Mouse (Mus musculus) liver, embryonic 13.5 days (tissue): ENCODE measurements around the gene Nicn1. TPM values are rescaled to one million over a fixed set of nuclear protein-coding genes. Genes with fewer than 3 reads are reported as not detected.
A peak's percentile ranks its signal among the peaks of the same experiment; 100 is the strongest.

Experiments used
- ATAC-seq: fragments of 200-750 bp; cut with Nextera tagmentation; 2 replicates; pipeline ENCODE4 v1.8.0; 2017; ENCODE audit warnings: low read depth, mild to moderate bottlenecking, moderate number of reproducible peaks, moderate library complexity
- DNase-seq: peaks from one replicate; pipeline ENCODE4 v3.0.0; 2022
- H3K27ac ChIP-seq: fragments of 300-500 bp; sonication (generic); 2 replicates; pipeline ENCODE4 v1.5.1; 2015; ENCODE audit warnings: moderate library complexity, mild to moderate bottlenecking, inconsistent platforms
- H3K27me3 ChIP-seq: fragments of 300-500 bp; sonication (generic); 2 replicates; pipeline ENCODE4 v1.6.1; 2015; ENCODE audit warnings: mild to moderate bottlenecking, inconsistent platforms
- H3K36me3 ChIP-seq: fragments of 300-500 bp; sonication (generic); 2 replicates; pipeline ENCODE4 v1.6.1; 2015; ENCODE audit warnings: mild to moderate bottlenecking, inconsistent platforms
- H3K4me1 ChIP-seq: fragments of 300-500 bp; sonication (generic); replicated peaks from 2 replicates; pipeline ENCODE4 v1.6.1; 2015; ENCODE audit warnings: inconsistent platforms
- H3K4me2 ChIP-seq: fragments of 300-500 bp; sonication (generic); 2 replicates; pipeline ENCODE4 v1.6.1; 2015; ENCODE audit warnings: inconsistent platforms, mild to moderate bottlenecking, moderate library complexity
- H3K4me3 ChIP-seq: fragments of 300-500 bp; sonication (generic); replicated peaks from 2 replicates; pipeline ENCODE4 v1.5.1; 2015; ENCODE audit warnings: mild to moderate bottlenecking, inconsistent platforms
- H3K9ac ChIP-seq: fragments of 300-500 bp; sonication (generic); 2 replicates; pipeline ENCODE4 v1.6.1; 2015; ENCODE audit warnings: mild to moderate bottlenecking, inconsistent platforms
- H3K9me3 ChIP-seq: fragments of 300-500 bp; sonication (generic); replicated peaks from 2 replicates; pipeline ENCODE4 v1.6.1; 2016; ENCODE audit warnings: inconsistent platforms
- WGBS: fragments of 180-500 bp; shearing (Covaris S2); methylation state at CpG from one replicate; pipeline ENCODE4 v1.1.7; 2015; ENCODE audit not compliant: insufficient replicate concordance; 5-methylcytosine and 5-hydroxymethylcytosine counted together
- polyA plus RNA-seq: library from polyadenylated mRNA; unstranded; fragments of >200 nt; fragmentation: Nextera tagmentation; extraction: Ambion mirVana; gene quantifications from 2 replicates; pipeline ENCODE4 v1.2.1, GENCODE M21; 2015

Nicn1 gene
- polyA plus RNA-seq, 1 experiment from 2014 or later: 4.7 TPM

GRCm38 (mm10) chr9:108339886-108340257 is 49.6 kb downstream of the Nicn1 start:
- Histone ChIP-seq H3K9ac (peak overlapping the region; percentile 99), H3K9me3 (no peaks in the 10 kb centered on the region), H3K4me2 (peak overlapping the region; percentile 76), H3K27me3 (no peaks in the 10 kb centered on the region), H3K36me3 (peaks cover 49% of the 10 kb centered on the region), H3K4me1 (peaks cover 63% of the 10 kb centered on the region), H3K4me3 (peak overlapping the region; percentile 92), H3K27ac (peak overlapping the region; percentile 100)
- no peak for ATAC-seq
- DNase-seq: peak; percentile 44
- 1% methylated on average over 20 of the region's 20 CpGs for WGBS

- DNase-seq (peak; percentile 81), ATAC-seq (peak; percentile 66)
- Histone ChIP-seq H3K27ac (peak overlapping the region; percentile 100), H3K9me3 (no peaks in the 10 kb centered on the region), H3K4me3 (peak overlapping the region; percentile 92), H3K36me3 (peaks cover 43% of the 10 kb centered on the region), H3K9ac (peak overlapping the region; percentile 99), H3K4me2 (peak overlapping the region; percentile 76), H3K27me3 (no peaks in the 10 kb centered on the region), H3K4me1 (peaks cover 69% of the 10 kb centered on the region)
- WGBS: 7% methylated on average over 10 of the region's 10 CpGs
Measured at GRCm38 (mm10) chr9:108340258-108341138, 50.3 kb downstream of the Nicn1 start.

GRCm38 (mm10) chr9:108341139-108341475 is 50.9 kb downstream of the Nicn1 start:
- 39% methylated on average over 5 of the region's 5 CpGs for WGBS
- H3K4me2 ChIP-seq: peak overlapping the region; percentile 76
- H3K4me3 ChIP-seq: peak overlapping the region; percentile 92
- ATAC-seq (no peak), DNase-seq (no peak)
- peaks cover 37% of the 10 kb centered on the region for H3K36me3 ChIP-seq
- H3K9ac ChIP-seq: peak overlapping the region; percentile 80
- peak overlapping the region; percentile 100 for H3K27ac ChIP-seq
- peaks cover 73% of the 10 kb centered on the region for H3K4me1 ChIP-seq
- no peaks in the 10 kb centered on the region for H3K27me3 ChIP-seq
- H3K9me3 ChIP-seq: no peaks in the 10 kb centered on the region

GRCm38 (mm10) chr9:108341801-108342200 is 51.6 kb downstream of the Nicn1 start:
- no peak for DNase-seq
- H3K4me2 ChIP-seq: peak overlapping the region; percentile 76
- H3K27ac ChIP-seq: peak overlapping the region; percentile 100
- H3K27me3 ChIP-seq: no peaks in the 10 kb centered on the region
- H3K4me3 ChIP-seq: peak overlapping the region; percentile 92
- no peaks in the 10 kb centered on the region for H3K9me3 ChIP-seq
- peaks cover 34% of the 10 kb centered on the region for H3K36me3 ChIP-seq
- peak overlapping the region; percentile 80 for H3K9ac ChIP-seq
- peaks cover 78% of the 10 kb centered on the region for H3K4me1 ChIP-seq
- ATAC-seq: no peak

GRCm38 (mm10) chr9:108342301-108342831 is 52.1 kb downstream of the Nicn1 start:
- Histone ChIP-seq H3K4me2 (peak overlapping the region; percentile 76), H3K4me1 (peaks cover 81% of the 10 kb centered on the region), H3K27me3 (no peaks in the 10 kb centered on the region), H3K36me3 (peaks cover 34% of the 10 kb centered on the region), H3K27ac (peak overlapping the region; percentile 100), H3K4me3 (peak overlapping the region; percentile 92), H3K9me3 (no peaks in the 10 kb centered on the region), H3K9ac (peak overlapping the region; percentile 80)
- WGBS: 11% methylated on average over 5 of the region's 5 CpGs
- DNase-seq (no peak), ATAC-seq (no peak)

- ATAC-seq (no peak), DNase-seq (no peak)
- Histone ChIP-seq H3K4me1 (peaks cover 73% of the 10 kb centered on the region), H3K27me3 (no peaks in the 10 kb centered on the region), H3K36me3 (peaks cover 26% of the 10 kb centered on the region), H3K9me3 (no peaks in the 10 kb centered on the region), H3K4me2 (peak overlapping the region; percentile 76), H3K4me3 (no peak overlapping the region), H3K9ac (peak overlapping the region; percentile 80), H3K27ac (peak overlapping the region; percentile 100)
- WGBS: 42% methylated on average over 3 of the region's 3 CpGs
Measured at GRCm38 (mm10) chr9:108343331-108343730, 53.1 kb downstream of the Nicn1 start.

GRCm38 (mm10) chr9:108343835-108344234 is 53.6 kb downstream of the Nicn1 start:
- Histone ChIP-seq H3K9ac (peak overlapping the region; percentile 80), H3K36me3 (peaks cover 24% of the 10 kb centered on the region), H3K27ac (peak overlapping the region; percentile 100), H3K27me3 (no peaks in the 10 kb centered on the region), H3K9me3 (no peaks in the 10 kb centered on the region), H3K4me2 (peak overlapping the region; percentile 76), H3K4me3 (no peak overlapping the region), H3K4me1 (peaks cover 73% of the 10 kb centered on the region)
- no peak for ATAC-seq
- 42% methylated on average over 1 of the region's 1 CpGs for WGBS
- DNase-seq: peak; percentile 48

- peaks cover 21% of the 10 kb centered on the region for H3K36me3 ChIP-seq
- no peak for DNase-seq
- H3K27me3 ChIP-seq: no peaks in the 10 kb centered on the region
- peak overlapping the region; percentile 100 for H3K27ac ChIP-seq
- ATAC-seq: no peak
- H3K4me3 ChIP-seq: no peak overlapping the region
- H3K4me1 ChIP-seq: peaks cover 79% of the 10 kb centered on the region
- 69% methylated on average over 4 of the region's 4 CpGs for WGBS
- peak overlapping the region; percentile 80 for H3K9ac ChIP-seq
- H3K4me2 ChIP-seq: peak overlapping the region; percentile 76; the same call in 1 of the 2 replicates
- H3K9me3 ChIP-seq: no peaks in the 10 kb centered on the region
Measured at GRCm38 (mm10) chr9:108344471-108344870, 54.2 kb downstream of the Nicn1 start.

Other genes starting within 250 kb of the Nicn1 start
- gene Gmppb, start 241.2 kb upstream of the Nicn1 start, polyA plus RNA-seq: 21.0 TPM in 2 replicates
- 1.2 and 1.4 TPM in 2 replicates for gene Amigo3, start 237.3 kb upstream of the Nicn1 start, polyA plus RNA-seq
- gene Mst1, start 210.0 kb upstream of the Nicn1 start, polyA plus RNA-seq: 15.5 and 18.6 TPM in 2 replicates
- gene Rnf123, start 207.1 kb upstream of the Nicn1 start, polyA plus RNA-seq: 80.8 and 88.0 TPM in 2 replicates
- gene Apeh, start 195.8 kb upstream of the Nicn1 start, polyA plus RNA-seq: 176 and 195 TPM in 2 replicates
- gene Bsn, start 100.0 kb upstream of the Nicn1 start, polyA plus RNA-seq: 2.3 and 2.5 TPM in 2 replicates
- 12.7 and 17.8 TPM in 2 replicates for gene Dag1, start 26.5 kb upstream of the Nicn1 start, polyA plus RNA-seq
- 14.0 and 14.1 TPM in 2 replicates for gene Amt, start 6.4 kb downstream of the Nicn1 start, polyA plus RNA-seq
- gene Rhoa, start 15.7 kb downstream of the Nicn1 start, polyA plus RNA-seq: 235 and 296 TPM in 2 replicates
- gene Tcta, start 15.7 kb downstream of the Nicn1 start, polyA plus RNA-seq: 12.7 TPM in 2 replicates
- 6,829 and 6,884 TPM in 2 replicates for gene Gpx1, start 48.5 kb downstream of the Nicn1 start, polyA plus RNA-seq
- gene Usp4, start 57.4 kb downstream of the Nicn1 start, polyA plus RNA-seq: 67.0 and 71.0 TPM in 2 replicates
- gene 1700102P08Rik, start 102.4 kb downstream of the Nicn1 start, polyA plus RNA-seq: 0.47 and 0.68 TPM in 2 replicates
- gene Ccdc36, start 138.1 kb downstream of the Nicn1 start, polyA plus RNA-seq: 0.30 and 0.35 TPM in 2 replicates
- gene BC048562, start 146.1 kb downstream of the Nicn1 start, polyA plus RNA-seq: not detected in 2 replicates
- 23.5 and 26.0 TPM in 2 replicates for gene Ccdc71, start 170.1 kb downstream of the Nicn1 start, polyA plus RNA-seq
- gene Klhdc8b, start 171.2 kb downstream of the Nicn1 start, polyA plus RNA-seq: 12.3 and 12.8 TPM in 2 replicates
- gene Lamb2, start 189.3 kb downstream of the Nicn1 start, polyA plus RNA-seq: 5.3 and 6.4 TPM in 2 replicates
- 26.0 and 27.0 TPM in 2 replicates for gene Usp19, start 200.2 kb downstream of the Nicn1 start, polyA plus RNA-seq
- gene Qars, start 217.3 kb downstream of the Nicn1 start, polyA plus RNA-seq: 63.1 and 66.1 TPM in 2 replicates
- 46.2 and 61.1 TPM in 2 replicates for gene Qrich1, start 226.4 kb downstream of the Nicn1 start, polyA plus RNA-seq